Mouse (Mus musculus): ENCODE data around the gene Gtpbp2.

Gtpbp2 gene

GRCm38 (mm10) chr17:46160686-46161085, at the start of gene Gtpbp2:
Gene Gtpbp2 (plus strand): TSS chr17:46161032.
- DNase-seq (ENCODE audit: low spot score) = peak; percentile 98

- DNase-seq (ENCODE audit: low spot score) = no peak
These were observed 45.3 kb upstream of the Gtpbp2 start for GRCm38 (mm10) chr17:46115489-46115888.

- no peak for DNase-seq (ENCODE audit: low spot score)
These were observed 44.7 kb upstream of the Gtpbp2 start for GRCm38 (mm10) chr17:46116138-46116537.

- DNase-seq (ENCODE audit: low spot score) = no peak
These were observed 44.0 kb upstream of the Gtpbp2 start for GRCm38 (mm10) chr17:46116881-46117280.

- no peak for DNase-seq (ENCODE audit: low spot score)
These were observed 43.0 kb upstream of the Gtpbp2 start for GRCm38 (mm10) chr17:46117623-46118422.

- DNase-seq (ENCODE audit: low spot score) = no peak
These were observed 42.4 kb upstream of the Gtpbp2 start for GRCm38 (mm10) chr17:46118423-46118850.

- no peak for DNase-seq (ENCODE audit: low spot score)
These were observed 41.2 kb upstream of the Gtpbp2 start for GRCm38 (mm10) chr17:46119641-46120040.

GRCm38 (mm10) chr17:46122791-46123190, 38.0 kb upstream of the Gtpbp2 start:
- no peak for DNase-seq (ENCODE audit: low spot score)

GRCm38 (mm10) chr17:46123285-46123684, 37.5 kb upstream of the Gtpbp2 start:
- no peak for DNase-seq (ENCODE audit: low spot score)

- DNase-seq (ENCODE audit: low spot score) = no peak
These were observed 36.7 kb upstream of the Gtpbp2 start for GRCm38 (mm10) chr17:46123953-46124700.

GRCm38 (mm10) chr17:46126608-46127007, 34.2 kb upstream of the Gtpbp2 start:
- DNase-seq (ENCODE audit: low spot score) = no peak

GRCm38 (mm10) chr17:46127814-46128493, 32.9 kb upstream of the Gtpbp2 start:
- DNase-seq (ENCODE audit: low spot score) = no peak

GRCm38 (mm10) chr17:46129741-46130498, 30.9 kb upstream of the Gtpbp2 start:
- no peak for DNase-seq (ENCODE audit: low spot score)

- DNase-seq (ENCODE audit: low spot score) = peak; percentile 73
These were observed 28.6 kb upstream of the Gtpbp2 start for GRCm38 (mm10) chr17:46132058-46132718.

- DNase-seq (ENCODE audit: low spot score) = no peak
These were observed 28.0 kb upstream of the Gtpbp2 start for GRCm38 (mm10) chr17:46132862-46133261.

GRCm38 (mm10) chr17:46138563-46139236, 22.1 kb upstream of the Gtpbp2 start:
- DNase-seq (ENCODE audit: low spot score) = no peak

- no peak for DNase-seq (ENCODE audit: low spot score)
These were observed 21.0 kb upstream of the Gtpbp2 start for GRCm38 (mm10) chr17:46139872-46140271.

GRCm38 (mm10) chr17:46143578-46144423, 17.0 kb upstream of the Gtpbp2 start, which contains the start of gene Rsph9:
Gene Rsph9 (minus strand): TSS chr17:46144216.
- peak; percentile 84 for DNase-seq (ENCODE audit: low spot score)

Measured in layer of hippocampus, adult 11-12 months (tissue).